In the genomic region with DNA sequence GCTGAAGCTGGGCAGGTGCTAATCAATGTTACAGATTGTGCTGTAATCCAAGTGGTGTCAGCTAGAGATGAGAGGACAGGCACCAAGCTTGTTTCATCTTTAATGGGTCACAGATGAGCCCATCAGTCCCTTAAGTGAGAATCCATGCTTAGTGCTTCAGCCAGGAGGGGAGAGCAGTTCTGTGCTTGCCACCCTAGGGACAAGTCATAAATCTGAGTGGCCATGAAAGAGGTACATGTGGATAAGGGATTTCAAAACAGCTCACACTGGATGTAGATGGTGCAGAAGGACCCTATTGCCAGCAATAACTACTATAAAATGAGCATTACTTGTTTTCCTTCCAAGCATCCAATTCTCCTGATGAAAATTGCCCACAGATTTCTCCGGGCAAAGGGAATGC, we compare ENCODE assay signal across 22 mouse cellular contexts.
DNase-seq lines count a peak whose midpoint lies in the region; ATAC-seq lines count a peak whose summit lies in the region.
"Had no signal": no experiment of that assay in that cellular context is flagged by ENCODE, and none has a peak within 500 bp of the region (broad histone marks: within the 10 kb centered on the region; RNA-seq: fewer than 3 reads in every experiment).

No protein-coding gene starts in this region.

- no peaks in the 10 kb centered on the region for H3K9me3 ChIP-seq in heart, embryonic 10.5 days
- no peaks in the 10 kb centered on the region for H3K9me3 ChIP-seq in neural tube, embryonic 14.5 days (ENCODE audit: control insufficient read depth, low read length)
- H3K9me3 ChIP-seq in neural tube, embryonic 15.5 days (replicated peaks), result no peaks in the 10 kb centered on the region
- H3K9me3 ChIP-seq: G1E had no signal

- H3K4me2 ChIP-seq in neural tube, embryonic 14.5 days (ENCODE audit: low read depth, low read length), result no peak overlapping the region
- no peak overlapping the region for H3K4me2 ChIP-seq in neural tube, embryonic 15.5 days

- peak; percentile 31; the same call in 1 of the 2 replicates for ATAC-seq in neural tube, embryonic 14.5 days (ENCODE audit: low read depth)
- no peak for ATAC-seq in neural tube, embryonic 15.5 days (ENCODE audit: low FRiP score)
- ATAC-seq: activated CD4-positive, CD25-positive, alpha-beta regulatory T cell, adult 4 months; CD4-positive, CD25-positive, alpha-beta regulatory T cell, adult 4 months; Patski had no signal

- WGBS in heart, embryonic 10.5 days, result 94% methylated on average over 1 of the region's 1 CpGs
- WGBS in neural tube, embryonic 14.5 days, result 37% methylated on average over 1 of the region's 1 CpGs
- WGBS in neural tube, embryonic 15.5 days, result 34% methylated on average over 1 of the region's 1 CpGs

- H3K27ac ChIP-seq in heart, embryonic 10.5 days, result no peak overlapping the region
- no peak overlapping the region for H3K27ac ChIP-seq in neural tube, embryonic 14.5 days (ENCODE audit: low read depth, low read length)
- no peak overlapping the region for H3K27ac ChIP-seq in neural tube, embryonic 15.5 days (replicated peaks)

- H3K4me3 ChIP-seq in heart, embryonic 10.5 days, result no peak overlapping the region
- H3K4me3 ChIP-seq in neural tube, embryonic 14.5 days (ENCODE audit: low read depth, low read length), result no peak overlapping the region
- H3K4me3 ChIP-seq in neural tube, embryonic 15.5 days (replicated peaks), result no peak overlapping the region

- DNase-seq in adrenal gland, adult (ENCODE audit: inconsistent age in 2 of 2, low spot score in 1 of 2), result peak; percentile 23 to 55
- DNase-seq in adrenal gland, postnatal 10 days, result no peak
- peak; percentile 56 for DNase-seq in heart, adult 11 months
- DNase-seq in heart, embryonic 10.5 days (ENCODE audit: low spot score), result no peak
- peak; percentile 54 for DNase-seq in mesoderm, embryonic 11.5 days (ENCODE audit: low read depth, low spot score)
- no peak for DNase-seq in lung, postnatal 4 days
- DNase-seq: adrenal gland, adult 2 months; adrenal gland, adult 8-10 months; adrenal gland, postnatal 14 days; adrenal gland, postnatal 25 days; B cell, adult 2 months; cerebellum, adult 11 months; cerebellum, adult 11-12 months; cerebellum, adult 18-20 months; cerebellum, adult 2 months had no signal

- H3K4me1 ChIP-seq in heart, embryonic 10.5 days, result peaks cover 6% of the 10 kb centered on the region
- H3K4me1 ChIP-seq in neural tube, embryonic 14.5 days (ENCODE audit: control insufficient read depth, insufficient read depth, low read length), result no peaks in the 10 kb centered on the region
- peaks cover 20% of the 10 kb centered on the region for H3K4me1 ChIP-seq in neural tube, embryonic 15.5 days

- no peaks in the 10 kb centered on the region for H3K27me3 ChIP-seq in heart, embryonic 10.5 days (ENCODE audit: insufficient read depth, poor library complexity, severe bottlenecking)
- H3K27me3 ChIP-seq in neural tube, embryonic 14.5 days (ENCODE audit: control insufficient read depth, insufficient read depth, low read length), result no peaks in the 10 kb centered on the region
- no peaks in the 10 kb centered on the region for H3K27me3 ChIP-seq in neural tube, embryonic 15.5 days (replicated peaks)
- H3K27me3 ChIP-seq: CH12.LX had no signal

- H3K36me3 ChIP-seq in heart, embryonic 10.5 days, result no peaks in the 10 kb centered on the region
- H3K36me3 ChIP-seq in neural tube, embryonic 14.5 days (ENCODE audit: control insufficient read depth, insufficient read depth, low read length), result no peaks in the 10 kb centered on the region
- H3K36me3 ChIP-seq in neural tube, embryonic 15.5 days, result no peaks in the 10 kb centered on the region
- H3K36me3 ChIP-seq: G1E had no signal

- no peak overlapping the region for H3K9ac ChIP-seq in neural tube, embryonic 14.5 days (replicated peaks; ENCODE audit: low read depth, low read length)
- H3K9ac ChIP-seq in neural tube, embryonic 15.5 days (replicated peaks), result no peak overlapping the region

Comparison
In these comparisons a context has a peak if more than half of its experiments do, and no peak if none do; other contexts are left out.
1. DNase-seq: peak in adrenal gland, adult (2 of 2), heart, adult 11 months (single experiment) and mesoderm, embryonic 11.5 days (single experiment); none in adrenal gland, postnatal 10 days (single experiment), heart, embryonic 10.5 days (single experiment) and lung, postnatal 4 days (0 of 2).